ENCODE assay signal across 8 mouse cellular contexts in the genomic region with DNA sequence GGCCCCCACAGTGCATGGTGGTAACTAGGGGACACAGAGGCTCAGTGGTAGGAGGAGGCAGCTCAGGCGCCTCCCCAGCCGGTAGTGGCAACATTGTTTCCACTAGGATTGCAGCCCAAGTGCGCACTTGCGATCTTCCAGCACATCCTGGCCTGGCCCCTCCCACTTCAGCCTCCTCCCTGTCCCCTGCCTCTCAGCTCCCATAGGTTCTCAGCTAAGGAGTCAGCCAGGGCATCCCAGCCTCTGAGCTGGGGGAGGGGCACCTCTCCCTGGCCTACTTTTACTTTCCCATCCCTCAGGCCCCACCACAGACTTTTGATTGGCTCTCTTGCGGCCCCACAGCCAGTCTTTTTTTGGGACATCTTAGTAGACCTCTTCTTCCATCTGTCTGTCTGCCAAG. TPM values are rescaled to one million over a fixed set of nuclear protein-coding genes. Genes with fewer than 3 reads are reported as not detected.
DNase-seq lines count a peak whose midpoint lies in the region; ATAC-seq lines count a peak whose summit lies in the region.

No protein-coding gene starts in this region.

- no peak for ATAC-seq in neural tube, embryonic 12.5 days (ENCODE audit: low FRiP score, low read depth)
- ATAC-seq in heart, embryonic 13.5 days (ENCODE audit: extremely low read depth, insufficient number of reproducible peaks, low FRiP score, low TSS enrichment), result no peak
- no peak for ATAC-seq in forebrain, embryonic 16.5 days

- no peaks in the 10 kb centered on the region for H3K36me3 ChIP-seq in neural tube, embryonic 12.5 days
- no peaks in the 10 kb centered on the region for H3K36me3 ChIP-seq in heart, embryonic 13.5 days
- no peaks in the 10 kb centered on the region for H3K36me3 ChIP-seq in forebrain, embryonic 16.5 days (ENCODE audit: control insufficient read depth, insufficient read depth)

- no peak for DNase-seq in neural tube, embryonic 10.5 days (ENCODE audit: extremely low spot score, low spot score)
- DNase-seq in cerebellum, postnatal 36 days, result peak; percentile 28 to 38
- peak; percentile 77 to 87 for DNase-seq in kidney, postnatal 25 days
- DNase-seq in mesoderm, embryonic 11.5 days (ENCODE audit: low read depth, low spot score), result peak; percentile 64
- DNase-seq in B cell, adult 2 months, result no peak

- H3K27me3 ChIP-seq in neural tube, embryonic 12.5 days (replicated peaks), result no peaks in the 10 kb centered on the region
- peaks cover 5% of the 10 kb centered on the region; the same call in 1 of the 2 replicates for H3K27me3 ChIP-seq in heart, embryonic 13.5 days (replicated peaks)
- H3K27me3 ChIP-seq in forebrain, embryonic 16.5 days (replicated peaks; ENCODE audit: control insufficient read depth, insufficient read depth, low read length), result no peaks in the 10 kb centered on the region

- no peak overlapping the region for H3K27ac ChIP-seq in neural tube, embryonic 12.5 days
- H3K27ac ChIP-seq in heart, embryonic 13.5 days (replicated peaks), result no peak overlapping the region
- no peak overlapping the region for H3K27ac ChIP-seq in forebrain, embryonic 16.5 days (ENCODE audit: low read length)

- peak overlapping the region; percentile 17; the same call in 1 of the 2 replicates for H3K4me2 ChIP-seq in neural tube, embryonic 12.5 days (replicated peaks)
- H3K4me2 ChIP-seq in heart, embryonic 13.5 days, result peak overlapping the region; percentile 57
- no peak overlapping the region for H3K4me2 ChIP-seq in forebrain, embryonic 16.5 days (ENCODE audit: low read length)

- H3K9me3 ChIP-seq in neural tube, embryonic 12.5 days, result no peaks in the 10 kb centered on the region
- no peaks in the 10 kb centered on the region for H3K9me3 ChIP-seq in heart, embryonic 13.5 days
- no peaks in the 10 kb centered on the region for H3K9me3 ChIP-seq in forebrain, embryonic 16.5 days (ENCODE audit: control insufficient read depth, low read length)

- H3K4me1 ChIP-seq in neural tube, embryonic 12.5 days, result peaks cover 19% of the 10 kb centered on the region
- peaks cover 42% of the 10 kb centered on the region for H3K4me1 ChIP-seq in heart, embryonic 13.5 days
- peaks cover 8% of the 10 kb centered on the region; the same call in 1 of the 2 replicates for H3K4me1 ChIP-seq in forebrain, embryonic 16.5 days (replicated peaks; ENCODE audit: control insufficient read depth, insufficient read depth, low read length)

- WGBS in neural tube, embryonic 12.5 days, result 12% methylated on average over 5 of the region's 5 CpGs
- WGBS in heart, embryonic 13.5 days, result 8% methylated on average over 5 of the region's 5 CpGs
- 10% methylated on average over 5 of the region's 5 CpGs for WGBS in forebrain, embryonic 16.5 days

- H3K4me3 ChIP-seq in neural tube, embryonic 12.5 days, result no peak overlapping the region
- no peak overlapping the region for H3K4me3 ChIP-seq in heart, embryonic 13.5 days
- H3K4me3 ChIP-seq in forebrain, embryonic 16.5 days (replicated peaks; ENCODE audit: low read length), result no peak overlapping the region

- no peak overlapping the region for H3K9ac ChIP-seq in neural tube, embryonic 12.5 days
- peak overlapping the region; percentile 45 for H3K9ac ChIP-seq in heart, embryonic 13.5 days
- no peak overlapping the region for H3K9ac ChIP-seq in forebrain, embryonic 16.5 days (replicated peaks; ENCODE audit: low read depth, low read length)

RNA-seq across cellular contexts. Expression of a gene that starts 3.9 kb away (rescaled TPM):
- 48.8 and 51.0 TPM in 2 replicates for polyA plus RNA-seq in neural tube, embryonic 12.5 days (2016; fragmentation: Nextera tagmentation; extraction: Ambion mirVana)
- polyA plus RNA-seq in heart, embryonic 13.5 days (2015; fragmentation: Nextera tagmentation; extraction: Ambion mirVana), result 29.2 and 29.7 TPM in 2 replicates
- polyA plus RNA-seq in forebrain, embryonic 16.5 days (2015; fragmentation: Nextera tagmentation; extraction: Ambion mirVana), result 53.6 and 62.5 TPM in 2 replicates

RNA-seq across cellular contexts. Expression of a gene that starts 4.9 kb away (rescaled TPM):
- 0.78 and 2.2 TPM in 2 replicates for polyA plus RNA-seq in neural tube, embryonic 12.5 days (2016; fragmentation: Nextera tagmentation; extraction: Ambion mirVana)
- polyA plus RNA-seq in heart, embryonic 13.5 days (2015; fragmentation: Nextera tagmentation; extraction: Ambion mirVana), result 1.2 and 1.6 TPM in 2 replicates
- polyA plus RNA-seq in forebrain, embryonic 16.5 days (2015; fragmentation: Nextera tagmentation; extraction: Ambion mirVana), result 0.55 and 0.70 TPM in 2 replicates

RNA-seq across cellular contexts. Expression of a gene that starts 6.2 kb away (rescaled TPM):
- polyA plus RNA-seq in neural tube, embryonic 12.5 days (2016; fragmentation: Nextera tagmentation; extraction: Ambion mirVana), result 0.52 and 0.66 TPM in 2 replicates
- polyA plus RNA-seq in heart, embryonic 13.5 days (2015; fragmentation: Nextera tagmentation; extraction: Ambion mirVana), result 0.19 and 0.31 TPM in 2 replicates
- polyA plus RNA-seq in forebrain, embryonic 16.5 days (2015; fragmentation: Nextera tagmentation; extraction: Ambion mirVana), result 0.48 and 0.72 TPM in 2 replicates

RNA-seq across cellular contexts. Expression of a gene that starts 18.8 kb away (rescaled TPM):
- polyA plus RNA-seq in neural tube, embryonic 12.5 days (2016; fragmentation: Nextera tagmentation; extraction: Ambion mirVana), result 358 and 362 TPM in 2 replicates
- polyA plus RNA-seq in heart, embryonic 13.5 days (2015; fragmentation: Nextera tagmentation; extraction: Ambion mirVana), result 82.0 and 85.0 TPM in 2 replicates
- polyA plus RNA-seq in forebrain, embryonic 16.5 days (2015; fragmentation: Nextera tagmentation; extraction: Ambion mirVana), result 221 and 249 TPM in 2 replicates

RNA-seq across cellular contexts. Expression of a gene that starts 24.4 kb away (rescaled TPM):
- polyA plus RNA-seq in neural tube, embryonic 12.5 days (2016; fragmentation: Nextera tagmentation; extraction: Ambion mirVana), result 34.6 and 38.0 TPM in 2 replicates
- 44.8 and 53.3 TPM in 2 replicates for polyA plus RNA-seq in heart, embryonic 13.5 days (2015; fragmentation: Nextera tagmentation; extraction: Ambion mirVana)
- 72.3 and 81.9 TPM in 2 replicates for polyA plus RNA-seq in forebrain, embryonic 16.5 days (2015; fragmentation: Nextera tagmentation; extraction: Ambion mirVana)

Comparison
In these comparisons a context has a peak if more than half of its experiments do, and no peak if none do; other contexts are left out.
1. DNase-seq: peak in cerebellum, postnatal 36 days (2 of 2), kidney, postnatal 25 days (2 of 2) and mesoderm, embryonic 11.5 days (single experiment); none in neural tube, embryonic 10.5 days (single experiment) and B cell, adult 2 months (0 of 2).